Mouse (Mus musculus) stomach, postnatal 0 days (tissue): ENCODE measurements around the gene Olfr986.

ENCODE experiments used
- CTCF ChIP-seq: IDR thresholded peaks from 2 replicates; pipeline ENCODE4 v1.5.1; 2016; ENCODE audit warnings: antibody characterized with exemption, low read depth, mild to moderate bottlenecking, moderate library complexity
- EP300 ChIP-seq: optimal IDR thresholded peaks from 2 replicates; pipeline ENCODE3; 2016; ENCODE audit warnings: antibody characterized with exemption

DNA sequence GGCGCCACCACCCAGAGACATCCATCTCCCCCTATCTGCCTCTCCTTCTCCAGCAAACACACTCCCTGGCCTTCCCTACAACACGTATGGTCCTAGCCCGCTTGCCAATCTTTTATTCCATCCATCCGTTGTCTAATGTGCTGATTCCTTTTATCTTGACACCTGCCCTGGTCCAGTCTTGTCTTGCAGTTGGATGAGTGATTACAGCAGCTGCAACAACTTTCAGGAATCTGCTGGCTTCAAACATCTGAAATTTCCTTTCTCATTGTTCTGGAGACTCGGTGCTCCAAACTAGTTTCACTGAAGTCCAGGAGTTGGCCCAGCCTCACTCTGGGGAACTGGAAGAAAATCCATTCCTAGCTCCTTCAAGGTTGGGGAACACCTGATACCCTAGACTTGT lies 48.8 kb downstream of the Olfr986 start:
- TF ChIP-seq CTCF, result no peak
- no peak for TF ChIP-seq EP300
